Mouse (Mus musculus) brain, embryonic 18.5 days (tissue): ENCODE results near the gene Vps37d.
"Not testable (repeated sequence)": the region's sequence is repeated elsewhere in the genome, so short reads cannot be mapped to it uniquely, and the experiment has no call there.

ENCODE experiments used
- DNase-seq: peaks from one replicate; pipeline ENCODE4 v3.0.0-alpha.2; 2012; ENCODE audit warnings: low read depth, low spot score

The Vps37d gene

GRCm38 (mm10) chr5:135075655-135076054, 2.4 kb downstream of the Vps37d start:
- DNase-seq: no peak

- no peak for DNase-seq
Observed at GRCm38 (mm10) chr5:135073349-135074150, 4.5 kb downstream of the Vps37d start.

DNA sequence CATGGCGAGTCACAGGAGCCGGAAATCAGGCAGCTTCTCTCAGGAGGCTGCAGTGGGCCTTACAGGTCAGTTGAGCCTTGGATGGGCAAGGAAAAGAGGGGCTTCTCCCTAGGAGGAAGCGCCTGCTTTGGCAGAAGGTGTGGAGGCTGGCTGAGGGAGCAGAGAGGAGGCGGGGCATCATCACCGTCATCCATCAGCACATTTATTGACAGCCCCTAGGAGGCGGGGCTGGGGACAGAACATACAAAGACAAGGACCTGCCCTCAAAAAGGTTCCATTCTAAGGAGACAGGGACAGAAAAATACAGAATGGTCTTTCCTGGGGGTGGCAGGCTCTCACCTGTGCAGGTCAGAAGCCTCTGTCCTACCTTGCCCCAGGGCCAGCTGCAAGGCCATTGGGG, 5.3 kb downstream of the Vps37d start:
- DNase-seq: no peak

DNA sequence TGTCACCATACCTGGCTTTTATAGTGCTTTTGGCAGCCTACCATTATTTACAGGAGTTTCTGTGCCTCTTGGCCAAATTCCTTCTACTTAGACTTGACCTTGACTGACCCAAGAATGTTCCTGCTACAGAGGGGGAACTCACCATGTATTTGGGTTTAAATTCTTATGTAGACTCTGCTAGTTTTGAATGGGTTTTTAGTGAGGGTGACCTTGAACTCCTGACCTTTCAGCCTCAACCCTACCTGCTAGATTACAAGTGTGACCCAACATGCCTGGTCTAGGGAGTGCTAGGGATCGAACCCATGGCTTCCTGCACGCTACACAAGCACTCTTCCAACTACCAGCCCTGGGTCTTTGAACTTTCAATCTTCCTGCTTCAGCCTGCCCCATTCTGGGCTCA, 6.0 kb downstream of the Vps37d start:
- no peak for DNase-seq

- no peak for DNase-seq
Observed at GRCm38 (mm10) chr5:135070448-135070847, 7.6 kb downstream of the Vps37d start.

- DNase-seq: no peak
Observed at GRCm38 (mm10) chr5:135066008-135066407, 12.1 kb downstream of the Vps37d start.

- not testable (repeated sequence) for DNase-seq
Observed at GRCm38 (mm10) chr5:135064909-135065446, 13.1 kb downstream of the Vps37d start, which contains the start of gene Bud23. Bud23 (minus strand) TSS chr5:135064959.

DNA sequence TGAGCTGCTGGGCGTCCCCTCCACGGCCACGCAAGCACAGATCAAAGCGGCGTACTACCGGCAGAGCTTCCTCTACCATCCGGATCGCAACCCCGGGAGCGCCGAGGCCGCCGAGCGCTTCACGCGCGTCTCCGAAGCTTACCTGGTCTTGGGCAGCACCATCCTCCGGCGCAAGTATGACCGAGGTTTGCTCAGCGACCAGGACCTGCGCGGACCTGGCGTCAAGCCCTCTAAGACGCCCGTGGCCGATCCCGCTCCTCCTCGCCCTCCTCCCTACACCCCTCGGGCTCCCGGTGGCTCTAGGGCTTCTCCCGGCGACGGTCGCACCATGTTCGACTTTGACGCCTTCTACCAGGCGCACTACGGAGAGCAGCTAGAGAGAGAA, 13.7 kb downstream of the Vps37d start:
- DNase-seq: no peak

GRCm38 (mm10) chr5:135063629-135064381, 14.3 kb downstream of the Vps37d start, which contains the start of gene Dnajc30:
Dnajc30 (plus strand) TSS chr5:135064202.
- DNase-seq: peak; percentile 93

DNA sequence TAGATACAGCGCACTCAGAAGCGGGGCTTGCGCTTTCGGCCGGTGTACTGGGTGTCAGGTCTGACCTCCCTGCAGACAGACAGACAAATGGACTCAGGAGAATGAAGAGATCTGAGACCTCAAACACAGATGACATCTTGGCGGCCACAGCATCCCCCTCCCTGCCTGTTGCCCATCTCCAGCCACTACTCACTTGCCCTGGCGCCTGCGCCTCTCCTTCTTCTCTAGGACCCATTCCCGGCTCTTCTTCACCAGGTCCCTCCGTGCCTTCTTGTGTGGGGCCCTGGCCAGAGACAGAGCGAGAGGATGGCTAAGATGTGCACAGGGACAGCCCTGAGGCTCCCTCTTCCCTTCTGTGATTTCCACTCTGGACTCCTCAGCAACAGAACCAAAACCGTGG, 24.7 kb downstream of the Vps37d start:
- DNase-seq: no peak

DNA sequence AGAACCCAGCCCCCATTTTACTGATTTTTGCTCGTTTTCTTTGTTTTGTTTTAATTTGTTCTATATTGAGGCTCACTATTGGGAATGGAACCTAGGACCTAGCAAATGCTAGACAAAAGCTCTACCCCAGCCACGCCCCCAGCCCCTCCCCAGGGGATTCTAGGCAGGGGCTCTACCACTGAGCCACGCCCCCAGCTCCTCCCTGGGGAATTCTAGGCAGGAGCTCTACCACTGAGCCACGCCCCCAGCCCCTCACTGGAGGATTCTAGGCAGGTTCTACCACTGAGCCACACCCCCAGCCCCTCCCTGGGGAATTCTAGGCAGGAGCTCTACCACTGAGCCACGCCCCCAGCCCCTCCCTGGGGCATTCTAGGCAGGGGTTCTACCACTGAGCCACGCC, 28.8 kb downstream of the Vps37d start:
- DNase-seq: not testable (repeated sequence)

- no peak for DNase-seq
Observed at GRCm38 (mm10) chr5:135048539-135048938, 29.5 kb downstream of the Vps37d start.

DNA sequence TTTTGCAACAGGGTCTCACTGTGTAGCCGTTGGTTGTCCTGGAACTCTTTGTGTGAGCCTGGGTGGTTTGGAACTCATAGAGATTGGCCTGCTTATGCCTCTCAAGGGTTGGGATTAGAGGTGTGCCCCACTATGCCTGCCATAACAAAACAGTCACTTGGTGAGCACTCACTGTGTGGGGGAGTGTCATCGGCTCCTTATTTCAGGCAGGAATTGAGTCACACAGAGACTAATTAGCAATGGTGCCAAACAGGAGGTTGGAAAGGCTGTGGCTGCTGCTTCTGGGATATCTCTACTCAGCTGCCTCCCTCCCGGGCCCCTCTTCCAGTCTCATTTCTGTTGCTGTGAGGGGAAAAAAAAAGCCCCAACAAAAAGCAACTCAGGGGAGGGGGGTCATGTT, 33.5 kb downstream of the Vps37d start:
- DNase-seq: no peak

GRCm38 (mm10) chr5:135042105-135042788, 35.8 kb downstream of the Vps37d start:
- DNase-seq: no peak

GRCm38 (mm10) chr5:135040777-135041176, 37.3 kb downstream of the Vps37d start:
- no peak for DNase-seq

- DNase-seq: no peak
Observed at GRCm38 (mm10) chr5:135040059-135040458, 38.0 kb downstream of the Vps37d start.

GRCm38 (mm10) chr5:135039541-135039940, 38.5 kb downstream of the Vps37d start:
- DNase-seq: no peak

DNA sequence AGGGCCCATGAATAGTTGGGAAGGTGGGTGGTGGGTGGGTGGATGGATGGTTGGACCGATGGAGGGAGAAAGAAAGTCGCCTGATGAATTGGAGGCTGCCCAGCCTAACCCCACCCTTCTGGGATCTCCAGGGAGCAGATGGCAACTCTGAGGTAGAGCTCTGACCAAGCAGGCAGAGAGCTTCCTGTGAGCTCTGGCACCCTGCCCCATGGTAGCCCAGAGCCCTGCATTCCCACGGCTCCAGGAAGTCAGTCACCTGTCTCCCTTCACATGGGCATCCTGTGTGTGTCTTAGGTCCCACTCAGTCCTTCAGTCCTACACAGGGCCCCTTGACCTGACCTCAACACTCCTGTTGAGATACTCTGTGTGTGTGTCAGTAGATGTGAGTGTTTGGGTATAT, 40.1 kb downstream of the Vps37d start:
- no peak for DNase-seq

DNA sequence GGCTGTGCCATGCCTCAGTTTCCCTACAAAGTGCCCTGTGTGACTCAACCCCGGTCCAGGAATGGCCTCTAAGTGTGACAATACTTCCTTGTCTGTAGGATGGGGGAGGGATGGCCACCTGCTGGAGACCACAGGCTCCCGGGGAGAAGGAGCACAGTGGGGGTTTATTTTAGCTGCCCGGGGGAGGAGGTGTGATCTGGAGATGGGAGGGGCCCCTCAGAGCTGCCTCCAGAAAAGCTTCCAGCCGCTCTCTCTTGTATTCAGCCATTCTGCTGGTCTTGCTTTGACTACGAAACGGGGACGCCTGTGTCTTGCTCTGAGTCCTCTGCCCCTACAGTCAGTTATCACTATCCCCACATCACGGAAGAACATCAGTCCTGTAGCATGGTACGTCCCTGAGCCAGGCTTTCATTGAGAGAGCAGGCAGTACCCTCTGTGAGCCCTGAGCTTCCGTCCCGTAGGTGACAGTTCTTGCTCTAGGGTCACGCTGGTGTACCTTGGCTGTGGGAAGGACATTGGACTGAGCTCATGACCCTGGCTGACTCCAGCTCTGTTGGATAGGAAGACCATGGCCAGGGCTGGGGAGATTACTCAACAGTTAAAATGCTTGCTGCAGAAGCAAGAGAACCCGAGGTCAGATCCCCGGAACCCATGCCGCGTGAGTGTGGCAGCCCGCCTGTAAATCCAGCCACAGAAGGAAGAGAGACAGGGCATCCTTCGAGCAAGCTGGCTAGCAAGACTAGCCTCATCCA, 42.3 kb downstream of the Vps37d start:
- DNase-seq: no peak

GRCm38 (mm10) chr5:135034593-135034992, 43.5 kb downstream of the Vps37d start:
- DNase-seq: no peak

- no peak for DNase-seq
Observed at GRCm38 (mm10) chr5:135032581-135032980, 45.5 kb downstream of the Vps37d start.
